8 mouse cellular contexts compared by ENCODE assay signal in genomic region chr6:57822648-57823410, GRCm38 (mm10). TPM values are rescaled to one million over a fixed set of nuclear protein-coding genes. Genes with fewer than 3 reads are reported as not detected.
DNase-seq lines count a peak whose midpoint lies in the region; ATAC-seq lines count a peak whose summit lies in the region.

No protein-coding gene starts in this region.

- H3K4me1 ChIP-seq in kidney, embryonic 16.5 days (ENCODE audit: insufficient read depth, low read length), result peaks cover 4% of the 10 kb centered on the region
- peaks cover 14% of the 10 kb centered on the region for H3K4me1 ChIP-seq in embryonic facial prominence, embryonic 13.5 days
- H3K4me1 ChIP-seq in limb, embryonic 10.5 days, result peaks cover 11% of the 10 kb centered on the region
- H3K4me1 ChIP-seq in neural tube, embryonic 14.5 days (ENCODE audit: control insufficient read depth, insufficient read depth, low read length), result peaks cover 13% of the 10 kb centered on the region; the same call in 1 of the 2 replicates

- DNase-seq in kidney, postnatal 25 days, result no peak
- DNase-seq in limb, embryonic 10.5 days (ENCODE audit: low spot score), result peak; percentile 37
- no peak for DNase-seq in spleen, postnatal 36 days (ENCODE audit: low spot score in 2 of 2)
- DNase-seq in layer of hippocampus, adult 18-20 months (ENCODE audit: low spot score in 2 of 2), result no peak
- DNase-seq in layer of hippocampus, postnatal 14 days (ENCODE audit: low spot score in 2 of 2), result no peak

- no peaks in the 10 kb centered on the region for H3K9me3 ChIP-seq in kidney, embryonic 16.5 days (ENCODE audit: low read length)
- H3K9me3 ChIP-seq in embryonic facial prominence, embryonic 13.5 days, result peaks cover 2% of the 10 kb centered on the region; the same call in 1 of the 2 replicates
- H3K9me3 ChIP-seq in limb, embryonic 10.5 days (replicated peaks), result no peaks in the 10 kb centered on the region
- no peaks in the 10 kb centered on the region for H3K9me3 ChIP-seq in neural tube, embryonic 14.5 days (ENCODE audit: control insufficient read depth, low read length)

- peak overlapping the region; percentile 2; the same call in 1 of the 2 replicates for H3K27ac ChIP-seq in kidney, embryonic 16.5 days (ENCODE audit: low read length)
- H3K27ac ChIP-seq in embryonic facial prominence, embryonic 13.5 days, result peak overlapping the region; percentile 28; the same call in 1 of the 2 replicates
- peak overlapping the region; percentile 53; the same call in 1 of the 2 replicates for H3K27ac ChIP-seq in limb, embryonic 10.5 days
- no peak overlapping the region for H3K27ac ChIP-seq in neural tube, embryonic 14.5 days (ENCODE audit: low read depth, low read length)

- H3K9ac ChIP-seq in kidney, embryonic 16.5 days (replicated peaks; ENCODE audit: low read length), result no peak overlapping the region
- H3K9ac ChIP-seq in embryonic facial prominence, embryonic 13.5 days, result no peak overlapping the region
- H3K9ac ChIP-seq in neural tube, embryonic 14.5 days (replicated peaks; ENCODE audit: low read depth, low read length), result no peak overlapping the region

- 44% methylated on average over 5 of the region's 5 CpGs for WGBS in kidney, embryonic 16.5 days
- 53% methylated on average over 5 of the region's 5 CpGs for WGBS in embryonic facial prominence, embryonic 13.5 days
- 80% methylated on average over 5 of the region's 5 CpGs for WGBS in limb, embryonic 10.5 days
- 70% methylated on average over 5 of the region's 5 CpGs for WGBS in neural tube, embryonic 14.5 days

- no peaks in the 10 kb centered on the region for H3K36me3 ChIP-seq in kidney, embryonic 16.5 days (ENCODE audit: insufficient read depth, low read length)
- 0 out of 2 replicates have a peak, but pooled peaks cover 3% of the 10 kb centered on the region for H3K36me3 ChIP-seq in embryonic facial prominence, embryonic 13.5 days
- H3K36me3 ChIP-seq in limb, embryonic 10.5 days, result peaks cover 8% of the 10 kb centered on the region
- no peaks in the 10 kb centered on the region for H3K36me3 ChIP-seq in neural tube, embryonic 14.5 days (ENCODE audit: control insufficient read depth, insufficient read depth, low read length)

- peak overlapping the region; percentile 64 for H3K4me2 ChIP-seq in kidney, embryonic 16.5 days (replicated peaks; ENCODE audit: low read depth, low read length)
- H3K4me2 ChIP-seq in embryonic facial prominence, embryonic 13.5 days, result peak overlapping the region; percentile 69
- H3K4me2 ChIP-seq in neural tube, embryonic 14.5 days (ENCODE audit: low read depth, low read length), result peak overlapping the region; percentile 69; the same call in 1 of the 2 replicates

- H3K27me3 ChIP-seq in kidney, embryonic 16.5 days (ENCODE audit: insufficient read depth, low read length), result no peaks in the 10 kb centered on the region
- H3K27me3 ChIP-seq in embryonic facial prominence, embryonic 13.5 days, result no peaks in the 10 kb centered on the region
- H3K27me3 ChIP-seq in limb, embryonic 10.5 days (ENCODE audit: low read depth, poor library complexity, severe bottlenecking), result no peaks in the 10 kb centered on the region
- no peaks in the 10 kb centered on the region for H3K27me3 ChIP-seq in neural tube, embryonic 14.5 days (ENCODE audit: control insufficient read depth, insufficient read depth, low read length)

- ATAC-seq in kidney, embryonic 16.5 days (ENCODE audit: low FRiP score, low TSS enrichment), result peak; percentile 46; the same call in 1 of the 2 replicates
- ATAC-seq in embryonic facial prominence, embryonic 13.5 days (ENCODE audit: insufficient number of reproducible peaks, insufficient read depth, low FRiP score, low TSS enrichment, low read depth), result no peak
- peak; percentile 71; the same call in 1 of the 2 replicates for ATAC-seq in neural tube, embryonic 14.5 days (ENCODE audit: low read depth)

- H3K4me3 ChIP-seq in kidney, embryonic 16.5 days (ENCODE audit: low read length), result no peak overlapping the region
- peak overlapping the region; percentile 27; the same call in 1 of the 2 replicates for H3K4me3 ChIP-seq in embryonic facial prominence, embryonic 13.5 days
- H3K4me3 ChIP-seq in limb, embryonic 10.5 days, result peak overlapping the region; percentile 92
- H3K4me3 ChIP-seq in neural tube, embryonic 14.5 days (ENCODE audit: low read depth, low read length), result no peak overlapping the region

RNA-seq across cellular contexts. Expression of gene Vopp1, which starts 2.1 kb away (rescaled TPM):
- 45.6 and 45.7 TPM in 2 replicates for polyA plus RNA-seq in kidney, embryonic 16.5 days (2015; fragmentation: Nextera tagmentation; extraction: Ambion mirVana)
- polyA plus RNA-seq in embryonic facial prominence, embryonic 13.5 days (2015; fragmentation: Nextera tagmentation; extraction: Ambion mirVana), result 54.2 and 58.3 TPM in 2 replicates
- 51.7 and 60.3 TPM in 2 replicates for polyA plus RNA-seq in limb, embryonic 10.5 days (2016; fragmentation: Nextera tagmentation; extraction: Ambion mirVana)
- polyA plus RNA-seq in neural tube, embryonic 14.5 days (2014; fragmentation: Nextera tagmentation; extraction: Ambion mirVana), result 91.4 and 148 TPM in 2 replicates
- total RNA-seq in layer of hippocampus, adult 18-20 months (2021), result 10 to 100 TPM; 67.7 to 68.9 TPM
- total RNA-seq in layer of hippocampus, postnatal 14 days (2021), result 10 to 100 TPM; 61.7 to 66.7 TPM

RNA-seq across cellular contexts. Expression of gene Vmn1r21, which starts 27.3 kb away (rescaled TPM):
- not detected in 2 replicates for polyA plus RNA-seq in kidney, embryonic 16.5 days (2015; fragmentation: Nextera tagmentation; extraction: Ambion mirVana)
- polyA plus RNA-seq in embryonic facial prominence, embryonic 13.5 days (2015; fragmentation: Nextera tagmentation; extraction: Ambion mirVana), result not detected in 2 replicates
- not detected in 2 replicates for polyA plus RNA-seq in limb, embryonic 10.5 days (2016; fragmentation: Nextera tagmentation; extraction: Ambion mirVana)
- polyA plus RNA-seq in neural tube, embryonic 14.5 days (2014; fragmentation: Nextera tagmentation; extraction: Ambion mirVana), result 0.16 TPM in 1 of 2 replicates, not detected in the other
- not detected for total RNA-seq in layer of hippocampus, adult 18-20 months (2021)
- not detected for total RNA-seq in layer of hippocampus, postnatal 14 days (2021)

Comparison
In these comparisons a context has a peak if more than half of its experiments do, and no peak if none do; other contexts are left out.
1. H3K4me3 ChIP-seq: peak in embryonic facial prominence, embryonic 13.5 days (single experiment) and limb, embryonic 10.5 days (single experiment); none in kidney, embryonic 16.5 days (single experiment) and neural tube, embryonic 14.5 days (single experiment).
2. Peak in every context shown above with its lines, with median percentiles within 50 percentile points of each other: H3K4me2 ChIP-seq.